Mouse (Mus musculus) urinary bladder, postnatal 36 days (tissue): ENCODE results near the gene Olfr1261.

Experiments used
- DNase-seq, 2 experiments: peaks; one replicate each; pipeline ENCODE4 v3.0.0; 2022; ENCODE audit warnings: low spot score in 2 of 2, mixed read lengths in 1 of 2

Olfr1261 gene

GRCm38 (mm10) chr2:89990921-89991320 lies at the start of gene Olfr1261:
TSS of gene Olfr1261 (plus strand) at chr2:89991221.
- DNase-seq, result no peak

- no peak for DNase-seq
Observed at GRCm38 (mm10) chr2:89948564-89948963, 42.5 kb upstream of the Olfr1261 start, which contains the start of gene Olfr1259. TSS of gene Olfr1259 (minus strand) at chr2:89948664.

GRCm38 (mm10) chr2:89974184-89974583 lies 16.8 kb upstream of the Olfr1261 start, which contains the start of gene Olfr1260:
TSS of gene Olfr1260 (plus strand) at chr2:89974340.
- no peak for DNase-seq

GRCm38 (mm10) chr2:89977709-89978108 lies 13.3 kb upstream of the Olfr1261 start:
- DNase-seq, result no peak

- DNase-seq, result no peak
Observed at GRCm38 (mm10) chr2:89999845-90000244, 8.8 kb downstream of the Olfr1261 start, which contains the start of gene Olfr1262. TSS of gene Olfr1262 (plus strand) at chr2:90000145.

- no peak for DNase-seq
Observed at GRCm38 (mm10) chr2:90011831-90012230, 20.8 kb downstream of the Olfr1261 start, which contains the start of gene Olfr1263. TSS of gene Olfr1263 (plus strand) at chr2:90012131.

- no peak for DNase-seq
Observed at GRCm38 (mm10) chr2:90025477-90025876, 34.5 kb downstream of the Olfr1261 start, which contains the start of gene Olfr1264. TSS of gene Olfr1264 (minus strand) at chr2:90025577.

GRCm38 (mm10) chr2:90035037-90035436 lies 44.0 kb downstream of the Olfr1261 start, which contains the start of gene Olfr1265:
TSS of gene Olfr1265 (plus strand) at chr2:90035337.
- no peak for DNase-seq
